Mouse (Mus musculus): ENCODE results near the gene Eif2s3x.

- TF ChIP-seq EP300 (optimal IDR thresholded peaks at IDR 0.05) (no peak), CTCF (IDR thresholded peaks at IDR 0.05; ENCODE audit: low read depth) (peak; percentile 55)
Measured at GRCm38 (mm10) chrX:94197789-94198188, 14.9 kb downstream of the Eif2s3x start.

Measured in stomach, postnatal 0 days (tissue).